Mouse (Mus musculus) ES-E14 (cell line): ENCODE data around the gene Ltb.

ENCODE experiments used
- HCFC1 ChIP-seq: IDR thresholded peaks from 2 replicates; pipeline ENCODE4 v1.6.1; 2012; ENCODE audit warnings: low read length, inconsistent platforms, borderline replicate concordance; ENCODE audit not compliant: insufficient read depth
- MAFK ChIP-seq: IDR thresholded peaks from 2 replicates; pipeline ENCODE4 v1.6.1; 2014; ENCODE audit warnings: mild to moderate bottlenecking, low read depth, low read length, inconsistent platforms; ENCODE audit not compliant: insufficient read depth
- ZNF384 ChIP-seq: IDR thresholded peaks from 2 replicates; pipeline ENCODE4 v1.6.1; 2012; ENCODE audit warnings: low read depth, low read length, inconsistent platforms

DNA sequence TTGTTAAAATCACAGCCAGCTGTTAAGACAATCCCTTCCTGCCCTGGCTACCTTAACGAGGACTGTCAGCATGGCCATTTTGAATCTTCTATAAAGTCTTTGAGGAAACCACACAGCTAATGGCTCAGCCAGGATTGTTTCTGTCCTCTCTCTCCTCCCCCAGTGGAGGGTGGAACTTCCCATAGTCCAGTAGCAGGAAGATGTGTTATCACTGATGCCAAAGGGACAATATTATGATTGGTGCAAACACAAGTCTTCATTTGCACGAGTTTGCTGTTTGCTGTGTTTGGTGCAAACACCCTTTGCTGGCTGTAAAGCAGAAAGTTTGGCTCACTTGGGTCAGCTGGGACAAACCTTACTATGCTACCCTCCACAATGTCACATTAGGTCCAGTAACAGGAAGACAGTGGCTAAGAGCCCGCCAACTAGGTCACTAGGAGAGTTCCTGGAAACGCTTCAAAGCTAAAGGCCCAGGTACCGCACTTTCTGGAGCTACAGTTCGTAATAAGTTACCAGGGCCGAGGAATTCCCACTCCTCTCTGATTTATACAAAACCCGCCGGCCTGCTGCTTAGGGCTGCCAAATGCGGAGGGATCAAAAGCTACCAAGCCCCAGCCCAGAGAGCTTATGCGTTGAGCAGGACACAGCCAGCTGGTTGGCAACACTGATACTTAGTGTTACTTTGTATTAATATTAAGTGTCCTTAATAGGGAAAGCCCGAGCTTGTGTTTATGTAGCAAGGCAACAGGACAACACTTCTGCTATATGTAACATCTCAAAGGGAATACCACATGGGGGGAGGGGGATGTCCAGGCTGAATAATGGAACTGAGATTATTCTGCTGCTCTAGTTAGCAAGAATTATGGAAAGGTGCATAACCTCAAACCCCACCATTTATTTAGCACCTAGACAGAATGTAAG is 46.4 kb downstream of the Ltb start:
- TF ChIP-seq MAFK = no peak
- TF ChIP-seq HCFC1 = no peak
- no peak for TF ChIP-seq ZNF384
